Mouse (Mus musculus): ENCODE measurements at regions not wholly inside any gene's neighbourhood (a gene's known extent, or its start where the extent isn't known, plus 50 kb on each side); places are given as distances from the start of the nearest gene placed in this dataset.

GRCm38 (mm10) chr15:97169381-97169780, 77.5 kb upstream of the Pced1b start:
- H3K27ac ChIP-seq (ENCODE audit: insufficient read depth, low read depth, low read length, poor library complexity, severe bottlenecking) = no peak overlapping the region
- peaks cover 0 to 4% of the 10 kb centered on the region in 2 experiments; a peak in 2 of 4 replicates for H3K4me1 ChIP-seq (ENCODE audit: control insufficient read depth in 2 of 2, insufficient read depth in 2 of 2, low read length in 2 of 2, poor library complexity in 1 of 2)
- H3K36me3 ChIP-seq (ENCODE audit: control insufficient read depth, insufficient read depth, low read length, poor library complexity, severe bottlenecking) = peaks cover 5% of the 10 kb centered on the region; the same call in 1 of the 2 replicates
- DNase-seq (ENCODE audit: low read depth, low spot score) = no peak
- in situ Hi-C loops (cut with MboI; ENCODE audit: low sequenced_read_pairs in 2 of 2, unreplicated experiment in 2 of 2) = no loop called here
- H3K9me3 ChIP-seq (ENCODE audit: control insufficient read depth, insufficient read depth, low read depth, low read length) = no peaks in the 10 kb centered on the region
- no peak for TF ChIP-seq ZC3H11A (IDR thresholded peaks at IDR 0.05; ENCODE audit: borderline replicate concordance, low read depth, low read length)
- no peak for TF ChIP-seq MAFK (IDR thresholded peaks at IDR 0.05; ENCODE audit: insufficient read depth, low read depth, low read length)
- TF ChIP-seq CHD2 (IDR thresholded peaks at IDR 0.05; ENCODE audit: low read depth, low read length) = no peak
- TF ChIP-seq HCFC1 (IDR thresholded peaks at IDR 0.05; ENCODE audit: borderline replicate concordance, insufficient read depth, low read length) = no peak
- TF ChIP-seq ZNF384 (IDR thresholded peaks at IDR 0.05; ENCODE audit: low read depth, low read length) = no peak
- no peak overlapping the region for H3K4me3 ChIP-seq (ENCODE audit: insufficient read depth in 1 of 2, low read depth in 1 of 2, low read length in 2 of 2, poor library complexity in 1 of 2, severe bottlenecking in 1 of 2)
- no peak overlapping the region for H3K9ac ChIP-seq (ENCODE audit: insufficient read depth, low read depth, low read length, poor library complexity, severe bottlenecking)

DNA sequence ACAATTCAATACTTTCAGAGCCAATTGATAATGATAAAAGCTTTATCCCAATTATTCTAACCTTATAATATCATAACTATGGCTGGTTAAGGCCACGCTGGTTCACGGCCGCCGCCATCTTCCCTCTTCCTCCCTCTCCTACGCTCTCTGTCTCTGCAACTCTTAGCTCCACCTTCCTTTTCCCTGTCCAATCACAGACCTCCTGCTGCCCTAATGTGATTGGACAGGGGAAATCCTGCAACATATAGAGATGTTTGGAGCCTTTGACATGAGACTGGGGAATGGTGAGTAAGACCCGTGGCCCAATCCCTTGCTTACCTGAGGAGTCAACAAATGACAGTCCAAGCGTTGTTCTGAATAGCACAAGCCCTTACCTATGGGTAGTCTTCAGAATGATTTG, 79.8 kb upstream of the Pced1b start:
- TF ChIP-seq ZC3H11A (IDR thresholded peaks at IDR 0.05; ENCODE audit: borderline replicate concordance, low read depth, low read length) (no peak), CHD2 (IDR thresholded peaks at IDR 0.05; ENCODE audit: low read depth, low read length) (no peak; the same call in 1 of the 2 replicates), MAFK (IDR thresholded peaks at IDR 0.05; ENCODE audit: insufficient read depth, low read depth, low read length) (no peak), ZNF384 (IDR thresholded peaks at IDR 0.05; ENCODE audit: low read depth, low read length) (no peak), HCFC1 (IDR thresholded peaks at IDR 0.05; ENCODE audit: borderline replicate concordance, insufficient read depth, low read length) (no peak)
- Histone ChIP-seq H3K4me3 (ENCODE audit: insufficient read depth in 1 of 2, low read depth in 1 of 2, low read length in 2 of 2, poor library complexity in 1 of 2, severe bottlenecking in 1 of 2) (peak overlapping the region; percentile 89 to 98; a peak in 3 of 4 replicates), H3K36me3 (ENCODE audit: control insufficient read depth, insufficient read depth, low read length, poor library complexity, severe bottlenecking) (peaks cover 7% of the 10 kb centered on the region; the same call in 1 of the 2 replicates), H3K9ac (ENCODE audit: insufficient read depth, low read depth, low read length, poor library complexity, severe bottlenecking) (no peak overlapping the region), H3K9me3 (ENCODE audit: control insufficient read depth, insufficient read depth, low read depth, low read length) (no peaks in the 10 kb centered on the region), H3K4me1 (ENCODE audit: control insufficient read depth in 2 of 2, insufficient read depth in 2 of 2, low read length in 2 of 2, poor library complexity in 1 of 2) (no peaks in the 10 kb centered on the region; a peak in 1 of 4 replicates), H3K27ac (ENCODE audit: insufficient read depth, low read depth, low read length, poor library complexity, severe bottlenecking) (no peak overlapping the region)
- DNase-seq (ENCODE audit: low read depth, low spot score) = peak; percentile 72
- in situ Hi-C loops (cut with MboI; ENCODE audit: low sequenced_read_pairs in 2 of 2, unreplicated experiment in 2 of 2) = no loop called here

DNA sequence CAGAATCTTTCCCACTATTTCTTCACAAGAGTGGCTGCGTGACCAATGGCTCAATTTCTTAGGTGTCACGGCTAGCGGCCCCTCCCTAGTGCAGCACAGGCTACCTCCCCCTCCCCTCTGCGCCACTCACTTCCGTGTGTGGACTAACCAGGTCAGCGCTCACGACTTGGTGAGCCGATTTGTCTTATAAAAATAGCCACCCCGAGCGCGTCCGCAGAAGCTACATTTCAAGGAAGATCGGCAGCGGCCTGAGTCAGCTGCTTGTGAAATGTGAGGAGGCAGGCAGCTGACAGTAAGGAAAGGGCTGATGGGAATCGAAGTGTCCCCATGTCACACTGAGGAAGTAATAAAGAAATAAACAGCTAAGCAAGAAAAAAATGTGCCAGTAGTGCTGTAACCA, 82.3 kb upstream of the Pced1b start:
- no peak overlapping the region for H3K4me3 ChIP-seq (ENCODE audit: insufficient read depth in 1 of 2, low read depth in 1 of 2, low read length in 2 of 2, poor library complexity in 1 of 2, severe bottlenecking in 1 of 2)
- H3K9ac ChIP-seq (ENCODE audit: insufficient read depth, low read depth, low read length, poor library complexity, severe bottlenecking) = peak overlapping the region; percentile 45; the same call in 1 of the 2 replicates
- in situ Hi-C loops (cut with MboI; ENCODE audit: low sequenced_read_pairs in 2 of 2, unreplicated experiment in 2 of 2) = no loop called here
- H3K9me3 ChIP-seq (ENCODE audit: control insufficient read depth, insufficient read depth, low read depth, low read length) = no peaks in the 10 kb centered on the region
- H3K27ac ChIP-seq (ENCODE audit: insufficient read depth, low read depth, low read length, poor library complexity, severe bottlenecking) = no peak overlapping the region
- H3K36me3 ChIP-seq (ENCODE audit: control insufficient read depth, insufficient read depth, low read length, poor library complexity, severe bottlenecking) = peaks cover 20% of the 10 kb centered on the region; the same call in 1 of the 2 replicates
- TF ChIP-seq ZNF384 (IDR thresholded peaks at IDR 0.05; ENCODE audit: low read depth, low read length) = no peak
- no peak for TF ChIP-seq MAFK (IDR thresholded peaks at IDR 0.05; ENCODE audit: insufficient read depth, low read depth, low read length)
- no peak for TF ChIP-seq HCFC1 (IDR thresholded peaks at IDR 0.05; ENCODE audit: borderline replicate concordance, insufficient read depth, low read length)
- no peak for TF ChIP-seq CHD2 (IDR thresholded peaks at IDR 0.05; ENCODE audit: low read depth, low read length)
- no peak for TF ChIP-seq ZC3H11A (IDR thresholded peaks at IDR 0.05; ENCODE audit: borderline replicate concordance, low read depth, low read length)
- H3K4me1 ChIP-seq (ENCODE audit: control insufficient read depth in 2 of 2, insufficient read depth in 2 of 2, low read length in 2 of 2, poor library complexity in 1 of 2) = no peaks in the 10 kb centered on the region; a peak in 1 of 4 replicates
- no peak for DNase-seq (ENCODE audit: low read depth, low spot score)

DNA sequence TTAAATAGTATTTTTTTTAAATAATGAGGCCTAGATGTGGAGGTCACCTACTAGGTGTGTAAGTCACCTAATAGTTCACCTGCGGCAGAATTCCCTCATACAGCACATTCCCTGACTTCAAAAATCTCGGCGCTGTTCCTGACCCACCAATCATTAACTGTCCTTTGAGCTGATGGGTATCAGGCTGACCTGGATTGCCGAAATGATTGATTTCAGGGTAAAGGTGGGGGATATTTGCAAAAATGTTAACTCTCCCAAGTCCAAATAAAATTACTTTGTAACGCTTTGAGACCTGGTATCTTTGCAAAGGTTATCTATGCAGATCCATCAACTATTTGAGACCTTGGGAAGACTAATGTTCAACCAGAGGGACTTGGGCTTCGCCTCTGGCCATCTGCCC, 82.9 kb upstream of the Pced1b start:
- no peak overlapping the region for H3K9ac ChIP-seq (ENCODE audit: insufficient read depth, low read depth, low read length, poor library complexity, severe bottlenecking)
- in situ Hi-C loops (cut with MboI; ENCODE audit: low sequenced_read_pairs in 2 of 2, unreplicated experiment in 2 of 2) = no loop called here
- H3K27ac ChIP-seq (ENCODE audit: insufficient read depth, low read depth, low read length, poor library complexity, severe bottlenecking) = no peak overlapping the region
- H3K36me3 ChIP-seq (ENCODE audit: control insufficient read depth, insufficient read depth, low read length, poor library complexity, severe bottlenecking) = peaks cover 20% of the 10 kb centered on the region; the same call in 1 of the 2 replicates
- H3K4me1 ChIP-seq (ENCODE audit: control insufficient read depth in 2 of 2, insufficient read depth in 2 of 2, low read length in 2 of 2, poor library complexity in 1 of 2) = no peaks in the 10 kb centered on the region; a peak in 1 of 4 replicates
- DNase-seq (ENCODE audit: low read depth, low spot score) = no peak
- H3K4me3 ChIP-seq (ENCODE audit: insufficient read depth in 1 of 2, low read depth in 1 of 2, low read length in 2 of 2, poor library complexity in 1 of 2, severe bottlenecking in 1 of 2) = no peak overlapping the region
- no peaks in the 10 kb centered on the region for H3K9me3 ChIP-seq (ENCODE audit: control insufficient read depth, insufficient read depth, low read depth, low read length)
- TF ChIP-seq ZNF384 (IDR thresholded peaks at IDR 0.05; ENCODE audit: low read depth, low read length) (no peak), HCFC1 (IDR thresholded peaks at IDR 0.05; ENCODE audit: borderline replicate concordance, insufficient read depth, low read length) (no peak)

GRCm38 (mm10) chr15:97163090-97163489, 83.8 kb upstream of the Pced1b start:
- TF ChIP-seq CHD2 (IDR thresholded peaks at IDR 0.05; ENCODE audit: low read depth, low read length) = no peak
- Histone ChIP-seq H3K4me1 (ENCODE audit: control insufficient read depth in 2 of 2, insufficient read depth in 2 of 2, low read length in 2 of 2, poor library complexity in 1 of 2) (no peaks in the 10 kb centered on the region; a peak in 1 of 4 replicates), H3K9ac (ENCODE audit: insufficient read depth, low read depth, low read length, poor library complexity, severe bottlenecking) (no peak overlapping the region), H3K9me3 (ENCODE audit: control insufficient read depth, insufficient read depth, low read depth, low read length) (no peaks in the 10 kb centered on the region), H3K27ac (ENCODE audit: insufficient read depth, low read depth, low read length, poor library complexity, severe bottlenecking) (no peak overlapping the region), H3K36me3 (ENCODE audit: control insufficient read depth, insufficient read depth, low read length, poor library complexity, severe bottlenecking) (peaks cover 20% of the 10 kb centered on the region; the same call in 1 of the 2 replicates), H3K4me3 (ENCODE audit: insufficient read depth in 1 of 2, low read depth in 1 of 2, low read length in 2 of 2, poor library complexity in 1 of 2, severe bottlenecking in 1 of 2) (no peak overlapping the region)
- in situ Hi-C loops (cut with MboI; ENCODE audit: low sequenced_read_pairs in 2 of 2, unreplicated experiment in 2 of 2) = no loop called here
- no peak for DNase-seq (ENCODE audit: low read depth, low spot score)

All from ES-E14 (cell line).